Mouse (Mus musculus) thymus, adult 2 months (tissue): ENCODE results near the gene Gm28539.

ENCODE experiments used
- CTCF ChIP-seq: fragments of 200-500 bp; IDR thresholded peaks from 2 replicates; pipeline ENCODE4 v1.5.1; 2012; ENCODE audit warnings: mild to moderate bottlenecking, control low read depth, low read length, moderate library complexity, borderline replicate concordance; ENCODE audit not compliant: control insufficient read depth, poor library complexity, insufficient read depth; ENCODE audit errors: extremely low read depth
- POLR2A ChIP-seq: fragments of 200-500 bp; IDR thresholded peaks from 2 replicates; pipeline ENCODE4 v1.6.1; 2012; ENCODE audit warnings: mild to moderate bottlenecking, low read length, control low read depth, moderate library complexity; ENCODE audit not compliant: control insufficient read depth, poor library complexity, insufficient read depth; ENCODE audit errors: extremely low read depth

- no peak for TF ChIP-seq CTCF
- no peak for TF ChIP-seq POLR2A
These were observed 7.8 kb upstream of the Gm28539 start for GRCm38 (mm10) chr16:18828630-18829029.
